Mouse (Mus musculus) heart, embryonic 16.5 days (tissue): ENCODE measurements around the gene Cnbp. TPM values are rescaled to one million over a fixed set of nuclear protein-coding genes. Genes with fewer than 3 reads are reported as not detected.

Experiments used
- ATAC-seq: fragments of 200-750 bp; cut with Nextera tagmentation; replicated peaks from 2 replicates; pipeline ENCODE4 v1.8.0; 2017; ENCODE audit warnings: moderate number of reproducible peaks; ENCODE audit not compliant: insufficient read depth, low FRiP score; ENCODE audit errors: extremely low read depth
- H3K27ac ChIP-seq: fragments of 300-500 bp; sonication (generic); 2 replicates; pipeline ENCODE4 v1.5.1; 2014; ENCODE audit warnings: mild to moderate bottlenecking, low read length, control low read depth, moderate library complexity
- H3K27me3 ChIP-seq: fragments of 300-500 bp; sonication (generic); 2 replicates; pipeline ENCODE4 v1.6.1; 2014; ENCODE audit warnings: low read length, mixed read lengths; ENCODE audit not compliant: control insufficient read depth, insufficient read depth
- H3K36me3 ChIP-seq: fragments of 300-500 bp; sonication (generic); 2 replicates; pipeline ENCODE4 v1.6.1; 2014; ENCODE audit not compliant: control insufficient read depth, insufficient read depth
- H3K4me1 ChIP-seq: fragments of 300-500 bp; sonication (generic); 2 replicates; pipeline ENCODE4 v1.6.1; 2014; ENCODE audit warnings: low read length, mixed read lengths; ENCODE audit not compliant: control insufficient read depth, insufficient read depth
- H3K4me2 ChIP-seq: fragments of 300-500 bp; sonication (generic); 2 replicates; pipeline ENCODE4 v1.6.1; 2014; ENCODE audit warnings: low read depth, mild to moderate bottlenecking, control low read depth, low read length
- H3K4me3 ChIP-seq: fragments of 300-500 bp; sonication (generic); 2 replicates; pipeline ENCODE4 v1.5.1; 2014; ENCODE audit warnings: mild to moderate bottlenecking, control low read depth, low read length
- H3K9ac ChIP-seq: fragments of 300-500 bp; sonication (generic); 2 replicates; pipeline ENCODE4 v1.6.1; 2014; ENCODE audit warnings: low read length, control low read depth
- H3K9me3 ChIP-seq: fragments of 300-500 bp; sonication (generic); replicated peaks from 2 replicates; pipeline ENCODE4 v1.6.1; 2016; ENCODE audit warnings: low read length; ENCODE audit not compliant: control insufficient read depth
- WGBS: fragments of 180-500 bp; shearing (Covaris S2); extraction: QIAGEN DNeasy Blood & Tissue Kit; methylation state at CpG from one replicate; pipeline ENCODE4 v1.1.7; 2014; 5-methylcytosine and 5-hydroxymethylcytosine counted together
- polyA plus RNA-seq: library from polyadenylated mRNA; unstranded; fragments of >200 nt; fragmentation: Nextera tagmentation; extraction: Ambion mirVana; gene quantifications from 2 replicates; pipeline ENCODE4 v1.2.1, GENCODE M21; 2015

Cnbp gene
- polyA plus RNA-seq, 1 experiment from 2014 or later: 783 TPM

DNA sequence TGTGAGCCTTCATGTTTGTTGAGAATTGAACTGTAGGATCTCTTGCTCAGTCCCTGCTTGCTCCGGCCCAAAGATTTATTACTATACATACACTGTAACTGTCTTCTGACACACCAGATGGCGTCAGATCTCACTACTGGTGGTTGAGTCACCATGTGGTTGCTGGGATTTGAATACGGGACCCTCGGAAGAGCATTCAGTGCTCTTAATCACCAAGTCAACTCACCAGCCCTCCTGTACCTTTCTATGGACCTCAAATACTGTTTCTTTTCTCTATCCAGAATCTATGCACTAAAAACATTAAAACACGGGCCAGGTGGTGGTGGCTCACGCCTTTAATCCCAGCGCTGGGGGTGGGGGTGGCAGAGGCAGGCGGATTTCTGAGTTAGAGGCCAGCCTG lies 9.3 kb downstream of the Cnbp start:
- 79% methylated on average over 8 of the region's 8 CpGs for WGBS
- H3K4me1 ChIP-seq: peaks cover 10% of the 10 kb centered on the region
- H3K4me2 ChIP-seq: no peak overlapping the region
- no peaks in the 10 kb centered on the region for H3K9me3 ChIP-seq
- no peak overlapping the region for H3K27ac ChIP-seq
- H3K4me3 ChIP-seq: no peak overlapping the region
- peaks cover 34% of the 10 kb centered on the region for H3K36me3 ChIP-seq
- no peak for ATAC-seq
- no peak overlapping the region for H3K9ac ChIP-seq
- H3K27me3 ChIP-seq: no peaks in the 10 kb centered on the region

DNA sequence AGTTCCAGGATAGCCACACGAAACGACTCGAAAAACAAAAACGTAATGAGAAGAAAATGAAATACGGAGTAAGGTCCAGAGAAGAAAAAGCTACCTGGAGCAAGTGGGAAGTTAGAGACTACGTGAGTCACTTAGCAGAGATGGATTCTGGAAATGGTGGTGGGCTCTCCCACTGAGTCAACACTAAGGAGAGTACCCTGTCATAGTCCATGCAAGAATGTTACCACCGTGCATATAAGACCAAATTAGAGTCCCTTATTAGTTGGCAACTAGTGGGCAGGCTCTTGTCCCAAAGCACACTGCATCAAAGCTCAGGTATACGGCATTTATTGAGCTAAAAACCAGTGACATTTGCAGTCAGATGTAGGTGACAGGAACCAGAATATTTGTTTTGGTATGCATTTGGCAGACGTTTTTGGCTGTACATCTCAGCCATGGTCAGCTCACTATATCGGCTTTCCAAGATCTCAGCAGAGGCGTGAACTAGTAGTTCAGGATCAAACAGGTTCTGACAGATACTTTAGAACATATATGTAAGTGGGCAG lies 11.0 kb downstream of the Cnbp start:
- no peak for ATAC-seq
- Histone ChIP-seq H3K4me2 (no peak overlapping the region), H3K27me3 (no peaks in the 10 kb centered on the region), H3K9me3 (no peaks in the 10 kb centered on the region), H3K4me1 (peaks cover 8% of the 10 kb centered on the region), H3K27ac (peak overlapping the region; percentile 91; the same call in 1 of the 2 replicates), H3K9ac (no peak overlapping the region), H3K36me3 (peaks cover 27% of the 10 kb centered on the region), H3K4me3 (no peak overlapping the region)
- 57% methylated on average over 11 of the region's 11 CpGs for WGBS

DNA sequence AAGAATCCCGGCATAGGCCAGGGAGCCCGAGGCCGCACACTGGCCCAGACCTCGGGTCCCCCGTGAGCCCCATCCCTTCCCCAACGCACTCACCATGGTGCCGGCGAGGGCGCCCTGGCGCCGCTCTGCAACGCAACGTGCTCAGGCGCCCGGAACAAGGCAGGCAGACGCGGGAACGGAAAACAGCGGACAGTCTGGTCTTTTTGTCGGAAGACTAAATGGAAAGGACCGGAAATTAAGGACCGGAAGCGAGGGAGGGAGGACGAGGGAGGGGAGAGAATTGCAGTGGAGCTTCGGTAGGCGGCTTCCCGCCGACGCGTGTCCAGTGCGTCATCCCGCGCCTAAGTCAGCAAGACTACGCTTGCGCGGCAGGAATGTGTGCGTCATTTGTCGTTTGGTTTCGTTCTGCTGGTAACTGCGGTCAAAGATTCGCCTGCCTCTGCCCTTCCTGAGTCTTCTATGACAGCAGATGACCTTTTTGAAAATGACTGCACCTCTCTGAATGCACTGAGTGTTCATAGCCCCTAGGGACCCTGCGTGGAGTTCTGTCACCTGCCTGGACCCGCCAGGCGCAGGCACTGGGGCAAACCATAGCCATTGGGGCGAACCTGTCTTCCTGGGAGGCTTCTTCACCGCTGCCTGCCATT lies 12.2 kb downstream of the Cnbp start, which contains the start of gene Isy1:
Gene Isy1, minus strand, starts transcription at position 248 of the 647 bp plus-strand sequence.
- peak; percentile 97 for ATAC-seq
- Histone ChIP-seq H3K27ac (peak within 1 kb of the TSS; percentile 91), H3K9me3 (no peaks in the 10 kb centered on the region), H3K9ac (peak within 1 kb of the TSS; percentile 83), H3K27me3 (no peaks in the 10 kb centered on the region), H3K4me2 (peak within 1 kb of the TSS; percentile 78), H3K36me3 (peaks cover 26% of the 10 kb centered on the region), H3K4me3 (peak within 1 kb of the TSS; percentile 81), H3K4me1 (peaks cover 8% of the 10 kb centered on the region)
- under 1% methylated on average over 46 of the region's 46 CpGs for WGBS

GRCm38 (mm10) chr6:87835695-87836094 lies 15.2 kb downstream of the Cnbp start, which contains the start of gene Gm45140:
TSS of gene Gm45140 (minus strand) at chr6:87835795.
- no peak within 1 kb of the TSS for H3K9ac ChIP-seq
- H3K4me3 ChIP-seq: no peak within 1 kb of the TSS
- ATAC-seq: no peak
- H3K36me3 ChIP-seq: peaks cover 13% of the 10 kb centered on the region
- peaks cover 8% of the 10 kb centered on the region for H3K4me1 ChIP-seq
- H3K27ac ChIP-seq: no peak within 1 kb of the TSS
- WGBS: 91% methylated on average over 7 of the region's 7 CpGs
- H3K4me2 ChIP-seq: no peak within 1 kb of the TSS
- no peaks in the 10 kb centered on the region for H3K9me3 ChIP-seq
- H3K27me3 ChIP-seq: no peaks in the 10 kb centered on the region

DNA sequence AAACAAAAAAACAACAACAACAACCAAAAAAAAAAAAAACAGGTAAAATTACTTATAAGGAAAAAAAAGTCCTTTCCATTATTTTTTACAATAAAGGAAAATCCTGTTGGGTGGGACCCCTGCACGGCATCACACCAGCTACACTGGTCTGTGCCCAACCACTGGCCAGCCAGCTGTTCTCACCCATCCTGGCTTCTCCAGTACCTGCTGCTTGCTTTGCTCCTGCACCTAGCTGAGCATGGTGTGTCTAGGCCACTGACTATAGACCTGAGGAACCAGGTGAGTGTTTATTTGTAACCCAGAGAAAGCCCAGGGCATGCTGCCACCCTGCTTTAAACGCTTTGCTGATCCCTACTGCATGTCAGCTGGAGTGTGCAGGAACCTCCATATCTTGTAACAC lies 30.5 kb downstream of the Cnbp start:
- H3K27me3 ChIP-seq: no peaks in the 10 kb centered on the region
- H3K27ac ChIP-seq: no peak overlapping the region
- no peak for ATAC-seq
- no peaks in the 10 kb centered on the region for H3K4me1 ChIP-seq
- no peak overlapping the region for H3K9ac ChIP-seq
- no peak overlapping the region for H3K4me3 ChIP-seq
- no peaks in the 10 kb centered on the region for H3K9me3 ChIP-seq
- peaks cover 63% of the 10 kb centered on the region for H3K36me3 ChIP-seq
- WGBS: 90% methylated on average over 2 of the region's 2 CpGs
- H3K4me2 ChIP-seq: no peak overlapping the region

GRCm38 (mm10) chr6:87814486-87814885 lies 36.4 kb downstream of the Cnbp start:
- Histone ChIP-seq H3K4me2 (no peak overlapping the region), H3K36me3 (peaks cover 28% of the 10 kb centered on the region), H3K4me3 (no peak overlapping the region), H3K27me3 (no peaks in the 10 kb centered on the region), H3K9ac (no peak overlapping the region), H3K27ac (no peak overlapping the region), H3K9me3 (no peaks in the 10 kb centered on the region), H3K4me1 (peaks cover 14% of the 10 kb centered on the region)
- ATAC-seq: no peak
- 90% methylated on average over 5 of the region's 5 CpGs for WGBS

DNA sequence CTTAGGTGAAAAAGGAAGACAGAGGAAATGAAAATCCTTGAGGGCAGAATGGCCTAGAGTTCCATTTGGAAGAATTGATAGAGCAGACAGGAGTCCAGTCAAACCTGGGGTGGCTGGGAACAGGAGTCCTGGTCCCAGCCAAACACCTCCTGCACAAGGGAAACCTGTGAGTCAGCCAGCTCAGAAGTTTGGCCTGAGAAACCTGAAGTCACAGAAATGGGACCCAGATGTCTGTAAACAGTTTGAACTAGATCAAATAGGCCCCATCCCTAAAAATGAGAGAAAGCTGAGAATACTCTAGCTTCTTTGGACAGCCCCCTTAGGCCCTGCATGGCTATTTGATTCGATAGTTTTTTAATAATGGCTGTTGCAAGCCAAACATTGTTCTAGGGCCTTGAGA lies 38.2 kb downstream of the Cnbp start:
- Histone ChIP-seq H3K4me3 (peak overlapping the region; percentile 74), H3K36me3 (peaks cover 14% of the 10 kb centered on the region; the same call in 1 of the 2 replicates), H3K4me1 (peaks cover 17% of the 10 kb centered on the region), H3K9ac (no peak overlapping the region), H3K4me2 (peak overlapping the region; percentile 73), H3K9me3 (no peaks in the 10 kb centered on the region), H3K27ac (0 out of 2 replicates have a peak overlapping the region, but pooled peaks have one; percentile 54), H3K27me3 (no peaks in the 10 kb centered on the region)
- ATAC-seq: no peak
- WGBS: 83% methylated on average over 1 of the region's 1 CpGs

DNA sequence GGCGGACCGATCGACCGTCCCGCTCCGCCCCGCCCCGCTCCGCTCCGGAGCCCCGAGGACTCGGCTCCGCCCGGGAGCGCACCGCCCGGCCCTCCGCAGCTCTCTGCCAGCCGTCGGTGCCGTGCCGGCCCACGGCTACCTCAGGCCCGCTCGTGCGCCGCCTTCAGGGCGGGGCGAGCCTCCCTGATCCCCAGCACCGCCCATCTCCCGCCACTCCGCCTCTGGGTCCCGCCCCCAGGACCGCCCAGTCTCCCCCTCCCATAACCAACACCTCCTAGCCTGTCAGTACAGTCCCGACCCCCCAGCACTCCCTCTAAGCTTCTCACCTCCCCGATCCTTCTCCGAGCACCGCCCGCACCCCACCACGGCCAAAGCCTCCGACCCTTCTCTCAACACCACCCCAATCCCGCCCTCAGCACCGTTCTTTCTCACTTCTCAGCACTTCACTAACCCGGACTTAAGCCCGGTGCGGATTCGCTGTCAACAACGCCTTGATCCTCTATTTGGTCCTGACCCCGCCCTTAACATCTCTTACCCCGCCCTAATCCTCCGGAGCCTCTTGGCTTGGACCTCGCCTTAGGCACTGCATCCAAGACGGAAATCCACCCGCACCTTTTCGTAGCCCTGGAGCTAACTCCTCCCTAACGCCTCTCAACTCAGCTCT lies 39.1 kb downstream of the Cnbp start, which contains the start of gene Rab43:
Gene Rab43, minus strand, starts transcription at position 490 of the 664 bp plus-strand sequence.
- Histone ChIP-seq H3K9me3 (no peaks in the 10 kb centered on the region), H3K27ac (peak within 1 kb of the TSS; percentile 59), H3K4me2 (peak within 1 kb of the TSS; percentile 73), H3K4me3 (peak within 1 kb of the TSS; percentile 74), H3K4me1 (peaks cover 17% of the 10 kb centered on the region), H3K36me3 (peaks cover 12% of the 10 kb centered on the region; the same call in 1 of the 2 replicates), H3K27me3 (no peaks in the 10 kb centered on the region), H3K9ac (peak within 1 kb of the TSS; percentile 85)
- peak; percentile 96 for ATAC-seq
- under 1% methylated on average over 55 of the region's 56 CpGs for WGBS
